Mouse (Mus musculus): ENCODE measurements at regions not wholly inside any gene's neighbourhood (a gene's known extent, or its start where the extent isn't known, plus 50 kb on each side); places are given as distances from the start of the nearest gene placed in this dataset.
"Not testable (repeated sequence)": the region's sequence is repeated elsewhere in the genome, so short reads cannot be mapped to it uniquely, and the experiment has no call there.

DNA sequence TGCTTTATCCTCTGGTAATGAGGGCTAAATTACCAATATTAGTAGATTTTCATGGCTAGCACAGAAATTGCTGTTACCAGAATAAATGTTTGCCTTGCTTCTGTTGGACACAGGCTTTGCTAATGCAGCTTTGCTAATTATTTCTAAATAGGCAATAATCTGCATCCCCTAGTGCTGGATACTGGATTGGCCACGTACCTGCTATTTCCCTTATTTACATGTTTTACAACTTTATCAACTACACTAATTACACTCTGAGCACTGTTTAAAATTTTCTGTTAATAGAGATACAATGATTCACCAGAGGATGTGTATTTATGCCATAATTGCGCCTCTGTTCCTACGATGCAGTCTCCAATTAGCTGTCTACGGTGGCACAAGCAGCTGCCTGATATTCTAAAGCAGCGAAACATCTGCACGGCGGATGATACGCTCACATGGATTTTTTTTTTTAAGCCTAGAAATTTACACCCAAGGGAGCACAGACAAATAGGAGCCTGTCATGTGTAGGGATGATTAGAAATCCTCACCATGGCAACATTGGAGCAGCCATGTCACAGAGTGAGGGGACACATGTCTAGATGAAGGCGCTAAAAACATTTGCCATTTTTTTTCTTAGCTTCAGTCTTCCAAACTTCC lies 893.8 kb upstream of the Mms22l start:
- H3K27ac ChIP-seq (ENCODE audit: low read depth) = no peak overlapping the region
- 80% methylated on average over 9 of the region's 9 CpGs for WGBS
- ATAC-seq (ENCODE audit: insufficient read depth) (no peak), DNase-seq (no peak)
- H3K4me1 ChIP-seq (ENCODE audit: insufficient read depth) = no peaks in the 10 kb centered on the region
- no peak for TF ChIP-seq CTCF (IDR thresholded peaks at IDR 0.05; ENCODE audit: low read depth)
- H3K4me3 ChIP-seq (ENCODE audit: low read depth, low read length) = no peak overlapping the region
- no peak overlapping the region for H3K9ac ChIP-seq
- no peaks in the 10 kb centered on the region for H3K9me3 ChIP-seq (ENCODE audit: low read depth, low read length)
- no peaks in the 10 kb centered on the region for H3K36me3 ChIP-seq (ENCODE audit: insufficient read depth)
- no peak overlapping the region for H3K4me2 ChIP-seq
- H3K27me3 ChIP-seq (ENCODE audit: insufficient read depth, low read length) = no peaks in the 10 kb centered on the region

DNA sequence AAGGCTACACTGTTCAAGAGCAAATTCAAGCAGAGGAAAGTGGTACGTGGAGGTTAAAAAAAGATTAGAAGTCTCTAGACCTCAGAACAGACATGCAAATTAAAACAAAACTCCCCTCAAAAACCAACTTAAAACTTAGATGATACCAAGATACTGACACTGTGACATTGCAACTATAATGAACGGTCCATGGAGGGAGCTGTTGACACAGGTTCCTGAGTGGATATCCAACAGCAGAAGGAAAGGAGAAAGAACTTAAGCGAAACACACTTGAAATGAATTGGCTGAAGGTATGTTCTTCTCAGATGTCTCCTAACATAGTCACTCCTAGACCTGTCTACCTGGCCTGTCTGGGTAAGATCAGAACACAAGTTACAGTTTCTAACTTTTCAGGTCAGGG lies 888.9 kb upstream of the Mms22l start:
- no peaks in the 10 kb centered on the region for H3K9me3 ChIP-seq (ENCODE audit: low read depth, low read length)
- no peaks in the 10 kb centered on the region for H3K36me3 ChIP-seq (ENCODE audit: insufficient read depth)
- no peak overlapping the region for H3K27ac ChIP-seq (ENCODE audit: low read depth)
- DNase-seq (no peak), ATAC-seq (ENCODE audit: insufficient read depth) (no peak)
- H3K4me1 ChIP-seq (ENCODE audit: insufficient read depth) = no peaks in the 10 kb centered on the region
- H3K9ac ChIP-seq = no peak overlapping the region
- no peak overlapping the region for H3K4me2 ChIP-seq
- TF ChIP-seq CTCF (IDR thresholded peaks at IDR 0.05; ENCODE audit: low read depth) = no peak
- H3K4me3 ChIP-seq (ENCODE audit: low read depth, low read length) = no peak overlapping the region
- 69% methylated on average over 3 of the region's 3 CpGs for WGBS
- H3K27me3 ChIP-seq (ENCODE audit: insufficient read depth, low read length) = no peaks in the 10 kb centered on the region

- TF ChIP-seq CTCF (IDR thresholded peaks at IDR 0.05; ENCODE audit: low read depth) = no peak
- Histone ChIP-seq H3K27ac (ENCODE audit: low read depth) (no peak overlapping the region), H3K36me3 (ENCODE audit: insufficient read depth) (no peaks in the 10 kb centered on the region), H3K4me1 (ENCODE audit: insufficient read depth) (no peaks in the 10 kb centered on the region), H3K9me3 (ENCODE audit: low read depth, low read length) (no peaks in the 10 kb centered on the region), H3K9ac (no peak overlapping the region), H3K4me2 (no peak overlapping the region), H3K4me3 (ENCODE audit: low read depth, low read length) (no peak overlapping the region), H3K27me3 (ENCODE audit: insufficient read depth, low read length) (no peaks in the 10 kb centered on the region)
- ATAC-seq (ENCODE audit: insufficient read depth) (no peak), DNase-seq (no peak)
These were observed 875.0 kb upstream of the Mms22l start for GRCm38 (mm10) chr4:23621208-23621607.

- Histone ChIP-seq H3K9ac (no peak overlapping the region), H3K4me1 (ENCODE audit: insufficient read depth) (no peaks in the 10 kb centered on the region), H3K4me3 (ENCODE audit: low read depth, low read length) (no peak overlapping the region), H3K27ac (ENCODE audit: low read depth) (no peak overlapping the region), H3K36me3 (ENCODE audit: insufficient read depth) (no peaks in the 10 kb centered on the region), H3K4me2 (no peak overlapping the region), H3K9me3 (ENCODE audit: low read depth, low read length) (no peaks in the 10 kb centered on the region), H3K27me3 (ENCODE audit: insufficient read depth, low read length) (no peaks in the 10 kb centered on the region)
- DNase-seq (no peak), ATAC-seq (ENCODE audit: insufficient read depth) (no peak)
- no peak for TF ChIP-seq CTCF (IDR thresholded peaks at IDR 0.05; ENCODE audit: low read depth)
These were observed 874.0 kb upstream of the Mms22l start for GRCm38 (mm10) chr4:23622231-23622630.

- H3K4me3 ChIP-seq (ENCODE audit: low read depth, low read length) = no peak overlapping the region
- no peak overlapping the region for H3K9ac ChIP-seq
- H3K4me1 ChIP-seq (ENCODE audit: insufficient read depth) = no peaks in the 10 kb centered on the region
- no peak overlapping the region for H3K27ac ChIP-seq (ENCODE audit: low read depth)
- no peaks in the 10 kb centered on the region for H3K36me3 ChIP-seq (ENCODE audit: insufficient read depth)
- H3K27me3 ChIP-seq (ENCODE audit: insufficient read depth, low read length) = no peaks in the 10 kb centered on the region
- ATAC-seq (ENCODE audit: insufficient read depth) (no peak), DNase-seq (no peak)
- TF ChIP-seq CTCF (IDR thresholded peaks at IDR 0.05; ENCODE audit: low read depth) = no peak
- 72% methylated on average over 9 of the region's 9 CpGs for WGBS
- no peaks in the 10 kb centered on the region for H3K9me3 ChIP-seq (ENCODE audit: low read depth, low read length)
- H3K4me2 ChIP-seq = no peak overlapping the region
These were observed 859.9 kb upstream of the Mms22l start for GRCm38 (mm10) chr4:23636231-23636928.

DNA sequence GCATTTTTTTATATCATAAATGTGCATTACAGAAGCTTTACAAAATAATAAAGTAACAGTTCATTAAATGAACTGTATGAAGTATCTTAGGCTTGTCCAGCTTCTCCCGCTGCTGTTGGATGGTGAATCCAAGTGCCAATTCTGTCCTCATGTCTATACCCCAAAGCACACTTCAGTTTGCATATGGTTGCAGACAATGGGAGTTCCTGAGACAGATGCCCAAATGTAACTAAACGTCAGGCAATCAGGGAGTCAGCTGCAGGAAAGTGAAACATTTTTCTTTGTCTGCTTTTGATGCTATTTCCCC lies 859.4 kb upstream of the Mms22l start:
- Histone ChIP-seq H3K27me3 (ENCODE audit: insufficient read depth, low read length) (no peaks in the 10 kb centered on the region), H3K4me3 (ENCODE audit: low read depth, low read length) (no peak overlapping the region), H3K27ac (ENCODE audit: low read depth) (no peak overlapping the region), H3K4me1 (ENCODE audit: insufficient read depth) (no peaks in the 10 kb centered on the region), H3K36me3 (ENCODE audit: insufficient read depth) (no peaks in the 10 kb centered on the region), H3K9ac (no peak overlapping the region), H3K9me3 (ENCODE audit: low read depth, low read length) (no peaks in the 10 kb centered on the region), H3K4me2 (no peak overlapping the region)
- TF ChIP-seq CTCF (IDR thresholded peaks at IDR 0.05; ENCODE audit: low read depth) = no peak
- DNase-seq = no peak
- 66% methylated on average over 2 of the region's 2 CpGs for WGBS
- ATAC-seq (ENCODE audit: insufficient read depth) = no peak

DNA sequence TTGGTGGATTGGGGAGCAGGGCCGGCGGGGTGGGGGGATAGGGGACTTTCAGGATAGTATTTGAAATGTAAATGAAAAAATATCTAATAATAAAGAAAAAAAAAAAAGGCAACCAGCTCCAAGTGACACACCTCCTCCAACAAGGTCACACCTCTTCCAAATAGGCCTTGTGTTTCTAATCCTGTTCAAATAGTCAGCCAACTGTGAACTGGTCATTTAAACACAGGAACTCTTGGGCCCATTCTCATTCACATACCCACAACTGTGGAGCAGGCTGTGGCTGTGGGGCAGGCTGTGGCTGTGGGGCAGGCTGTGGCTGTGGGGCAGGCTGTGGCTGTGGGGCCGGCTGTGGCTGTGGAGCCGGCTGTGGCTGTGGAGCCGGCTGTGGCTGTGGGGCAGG lies 839.6 kb upstream of the Mms22l start:
- 82% methylated on average over 5 of the region's 5 CpGs for WGBS

More for the DNA sequence above, 839.6 kb upstream of the Mms22l start:
- not testable (repeated sequence) for ATAC-seq (ENCODE audit: insufficient read depth); H3K27ac ChIP-seq (ENCODE audit: low read depth); H3K9ac ChIP-seq; DNase-seq; H3K4me2 ChIP-seq; H3K36me3 ChIP-seq (ENCODE audit: insufficient read depth); H3K4me1 ChIP-seq (ENCODE audit: insufficient read depth); H3K27me3 ChIP-seq (ENCODE audit: insufficient read depth, low read length); H3K9me3 ChIP-seq (ENCODE audit: low read depth, low read length); H3K4me3 ChIP-seq (ENCODE audit: low read depth, low read length)
